13 mouse cellular contexts compared by ENCODE assay signal in genomic region chr3:116654051-116654450, GRCm38 (mm10). TPM values are rescaled to one million over a fixed set of nuclear protein-coding genes. Genes with fewer than 3 reads are reported as not detected.
DNase-seq lines count a peak whose midpoint lies in the region; TF ChIP-seq lines count a peak whose summit lies in the region.
"Not testable (repeated sequence)": the region's sequence is repeated elsewhere in the genome, so short reads cannot be mapped to it uniquely, and the experiment has no call there.
"Had no signal": no experiment of that assay in that cellular context is flagged by ENCODE, and none has a peak within 500 bp of the region (broad histone marks: within the 10 kb centered on the region; RNA-seq: fewer than 3 reads in every experiment).

No protein-coding gene starts in this region.

- 0 out of 2 replicates have a peak overlapping the region, but pooled peaks have one; percentile 13 for H3K4me3 ChIP-seq in E14TG2a.4 (replicated peaks; ENCODE audit: low read length)
- H3K4me3 ChIP-seq in layer of hippocampus, adult 2 months: not testable (repeated sequence)

- H3K9me3 ChIP-seq in E14TG2a.4 (ENCODE audit: low read length): not testable (repeated sequence)

- peaks cover 91% of the 10 kb centered on the region for H3K4me1 ChIP-seq in E14TG2a.4 (replicated peaks; ENCODE audit: low read depth, low read length)

- H3K27me3 ChIP-seq in E14TG2a.4 (ENCODE audit: insufficient read depth, low read length): not testable (repeated sequence)

- TF ChIP-seq CTCF in E14TG2a.4 (conservative IDR thresholded peaks at IDR 0.05; ENCODE audit: low read length); layer of hippocampus, adult 2 months (conservative IDR thresholded peaks at IDR 0.05): not testable (repeated sequence)

- DNase-seq in ES-CJ7 (ENCODE audit: low read depth, low spot score) (peak; percentile 77), R1 (ENCODE audit: low read depth, low spot score) (peak; percentile 46), ZHBTc4 (ENCODE audit: low read depth, low spot score) (peak; percentile 69)
- not testable (repeated sequence) for DNase-seq in layer of hippocampus, adult 2 months (ENCODE audit: low spot score in 2 of 2)

- H3K36me3 ChIP-seq in E14TG2a.4 (ENCODE audit: insufficient read depth, low read length): peaks cover 37% of the 10 kb centered on the region

- peak overlapping the region; percentile 62; the same call in 1 of the 2 replicates for H3K27ac ChIP-seq in layer of hippocampus, adult 2 months

RNA-seq across cellular contexts. Expression of gene Mfsd14a, which starts 8.4 kb away (rescaled TPM):
- 10 to 100 TPM; 54.4 to 57.7 TPM for total RNA-seq in layer of hippocampus, adult 2 months (2021)

RNA-seq across cellular contexts. Expression of gene Gm43191, which starts 27.0 kb away (rescaled TPM):
- not detected for total RNA-seq in layer of hippocampus, adult 2 months (2021)
- total RNA-seq: adrenal gland, adult 18-20 months; adrenal gland, adult 2 months; adrenal gland, adult 8-10 months; adrenal gland, postnatal 10 days; adrenal gland, postnatal 14 days; adrenal gland, postnatal 36 days; CH12.LX; G1E had no signal

RNA-seq across cellular contexts. Expression of gene Trmt13, which starts 39.7 kb away (rescaled TPM):
- 10 to 100 TPM; 17.9 to 24.4 TPM for total RNA-seq in layer of hippocampus, adult 2 months (2021)

RNA-seq across cellular contexts. Expression of gene Slc35a3, which starts 58.6 kb away (rescaled TPM):
- 10 to 100 TPM; 15.8 to 18.3 TPM for total RNA-seq in layer of hippocampus, adult 2 months (2021)

RNA-seq across cellular contexts. Expression of gene Sass6, which starts 59.3 kb away (rescaled TPM):
- 1 to 10 TPM; 7.4 to 9.4 TPM for total RNA-seq in layer of hippocampus, adult 2 months (2021)
